Mouse (Mus musculus) MEL (cell line): ENCODE data around the gene Gm45716. TPM values are rescaled to one million over a fixed set of nuclear protein-coding genes. Genes with fewer than 3 reads are reported as not detected.

Source experiments
- DNase-seq: peaks from one replicate; pipeline ENCODE4 v3.0.0; 2011; ENCODE audit warnings: low read depth, low spot score
- H3K27ac ChIP-seq: 2 replicates; pipeline ENCODE4 v1.5.1; 2012; ENCODE audit warnings: low read depth, mild to moderate bottlenecking, control low read depth, low read length, moderate library complexity; ENCODE audit not compliant: control insufficient read depth
- H3K27me3 ChIP-seq, 2 experiments: fragments of 150-350 bp in 1 of 2; sonication (generic) in 1 of 2; 2 replicates each; pipeline ENCODE4 v1.6.1; 2012; ENCODE audit warnings: low read length in 2 of 2, mild to moderate bottlenecking in 2 of 2, improper control_type of control experiment in 1 of 2, moderate library complexity in 1 of 2; ENCODE audit not compliant: insufficient read depth in 2 of 2, control insufficient read depth in 1 of 2
- H3K36me3 ChIP-seq, 2 experiments: 2 replicates each; pipeline ENCODE4 v1.6.1; 2012 to 2014; ENCODE audit warnings: low read length in 2 of 2, improper control_type of control experiment in 1 of 2, inconsistent platforms in 1 of 2, mild to moderate bottlenecking in 1 of 2; ENCODE audit not compliant: insufficient read depth in 2 of 2, control insufficient read depth in 1 of 2
- H3K4me1 ChIP-seq, 2 experiments: fragments of 150-350 bp in 1 of 2; sonication (generic) in 1 of 2; 2 replicates each; pipeline ENCODE4 v1.6.1; 2012; ENCODE audit warnings: low read length in 2 of 2, improper control_type of control experiment in 1 of 2, mild to moderate bottlenecking in 1 of 2; ENCODE audit not compliant: insufficient read depth in 2 of 2, control insufficient read depth in 1 of 2
- H3K4me3 ChIP-seq, 2 experiments: fragments of 150-350 bp in 1 of 2; sonication (generic) in 1 of 2; 2 replicates each; pipeline ENCODE4 v1.5.1; 2012; ENCODE audit warnings: low read depth in 2 of 2, low read length in 2 of 2, mild to moderate bottlenecking in 2 of 2, moderate library complexity in 2 of 2, control low read depth in 1 of 2, improper control_type of control experiment in 1 of 2; ENCODE audit not compliant: control insufficient read depth in 1 of 2, insufficient read depth in 1 of 2
- H3K79me2 ChIP-seq: 2 replicates; pipeline ENCODE4 v1.6.1; 2012; ENCODE audit warnings: mild to moderate bottlenecking, low read length, moderate library complexity; ENCODE audit not compliant: control insufficient read depth, poor library complexity, insufficient read depth
- H3K9ac ChIP-seq: 2 replicates; pipeline ENCODE4 v1.6.1; 2012; ENCODE audit warnings: low read depth, mild to moderate bottlenecking, control low read depth, low read length, moderate library complexity; ENCODE audit not compliant: control insufficient read depth, poor library complexity, severe bottlenecking
- H3K9me3 ChIP-seq: fragments of 150-350 bp; sonication (generic); replicated peaks from 2 replicates; pipeline ENCODE4 v1.6.1; 2012; ENCODE audit warnings: mild to moderate bottlenecking, low read length, improper control_type of control experiment, moderate library complexity; ENCODE audit not compliant: insufficient read depth
- BHLHE40 ChIP-seq: IDR thresholded peaks from 2 replicates; pipeline ENCODE4 v1.6.1; 2012; ENCODE audit warnings: low read depth, mild to moderate bottlenecking, inconsistent platforms, low read length, improper control_type of control experiment, borderline replicate concordance
- CHD1 ChIP-seq: IDR thresholded peaks from 2 replicates; pipeline ENCODE4 v1.6.1; 2012; ENCODE audit warnings: low read depth, mild to moderate bottlenecking, inconsistent platforms, low read length, improper control_type of control experiment
- CHD2 ChIP-seq: IDR thresholded peaks from 2 replicates; pipeline ENCODE4 v1.6.1; 2011; ENCODE audit warnings: low read length, improper control_type of control experiment
- CTCF ChIP-seq, 3 experiments: IDR thresholded peaks in 2 of 3; conservative IDR thresholded peaks in 1 of 3; 2 replicates each; pipeline ENCODE4 v1.5.1; 2011 to 2012; ENCODE audit warnings: low read length in 3 of 3, low read depth in 2 of 3, mild to moderate bottlenecking in 2 of 3, improper control_type of control experiment in 1 of 3, inconsistent platforms in 1 of 3, mixed read lengths in 1 of 3, moderate library complexity in 1 of 3; ENCODE audit not compliant: control insufficient read depth in 1 of 3, insufficient read depth in 1 of 3, poor library complexity in 1 of 3, severe bottlenecking in 1 of 3
- EP300 ChIP-seq, 2 experiments: IDR thresholded peaks; 2 replicates each; pipeline ENCODE4 v1.6.1; 2011; ENCODE audit warnings: improper control_type of control experiment in 2 of 2, low read length in 2 of 2, low read depth in 1 of 2, mild to moderate bottlenecking in 1 of 2
- ETS1 ChIP-seq: IDR thresholded peaks from 2 replicates; pipeline ENCODE4 v1.6.1; 2012; ENCODE audit warnings: low read depth, mild to moderate bottlenecking, inconsistent platforms, low read length, improper control_type of control experiment, moderate library complexity
- GATA1 ChIP-seq: IDR thresholded peaks from 2 replicates; pipeline ENCODE4 v1.6.1; 2011; ENCODE audit warnings: low read depth, low read length, improper control_type of control experiment
- HCFC1 ChIP-seq: IDR thresholded peaks from 2 replicates; pipeline ENCODE4 v1.6.1; 2012; ENCODE audit warnings: low read depth, mild to moderate bottlenecking, inconsistent platforms, low read length, improper control_type of control experiment, moderate library complexity
- MAFK ChIP-seq: IDR thresholded peaks from 2 replicates; pipeline ENCODE4 v1.6.1; 2011; ENCODE audit warnings: low read depth, mild to moderate bottlenecking, low read length, improper control_type of control experiment, borderline replicate concordance
- MAX ChIP-seq: IDR thresholded peaks from 2 replicates; pipeline ENCODE4 v1.6.1; 2011; ENCODE audit warnings: low read length, improper control_type of control experiment
- MAZ ChIP-seq: IDR thresholded peaks from 2 replicates; pipeline ENCODE4 v1.6.1; 2012; ENCODE audit warnings: low read depth, mild to moderate bottlenecking, inconsistent platforms, low read length, improper control_type of control experiment
- MXI1 ChIP-seq: IDR thresholded peaks from 2 replicates; pipeline ENCODE4 v1.6.1; 2011; ENCODE audit warnings: mild to moderate bottlenecking, low read depth, low read length, improper control_type of control experiment
- MYB ChIP-seq: IDR thresholded peaks from 2 replicates; pipeline ENCODE4 v1.6.1; 2011; ENCODE audit warnings: mild to moderate bottlenecking, low read depth, low read length, improper control_type of control experiment
- NRF1 ChIP-seq: IDR thresholded peaks from 2 replicates; pipeline ENCODE4 v1.6.1; 2014; ENCODE audit warnings: low read depth, mild to moderate bottlenecking, inconsistent platforms, low read length, improper control_type of control experiment, moderate library complexity; ENCODE audit not compliant: poor library complexity, insufficient read depth, severe bottlenecking
- POLR2A ChIP-seq, 2 experiments: IDR thresholded peaks; 2 replicates each; pipeline ENCODE4 v1.6.1; 2011 to 2012; ENCODE audit warnings: low read length in 2 of 2, mild to moderate bottlenecking in 2 of 2, control low read depth in 1 of 2, improper control_type of control experiment in 1 of 2, low read depth in 1 of 2, moderate library complexity in 1 of 2; ENCODE audit not compliant: control insufficient read depth in 1 of 2, insufficient read depth in 1 of 2, poor library complexity in 1 of 2
- POLR2AphosphoS2 ChIP-seq: IDR thresholded peaks from 2 replicates; pipeline ENCODE4 v1.6.1; 2011; ENCODE audit warnings: low read length, improper control_type of control experiment
- RAD21 ChIP-seq: IDR thresholded peaks from 2 replicates; pipeline ENCODE4 v1.6.1; 2011; ENCODE audit warnings: mild to moderate bottlenecking, low read depth, low read length, improper control_type of control experiment
- RCOR1 ChIP-seq: IDR thresholded peaks from 2 replicates; pipeline ENCODE4 v1.6.1; 2012; ENCODE audit warnings: low read depth, mild to moderate bottlenecking, inconsistent platforms, low read length, improper control_type of control experiment
- SIN3A ChIP-seq: IDR thresholded peaks from 2 replicates; pipeline ENCODE4 v1.6.1; 2012; ENCODE audit warnings: low read length, improper control_type of control experiment, inconsistent platforms
- SMC3 ChIP-seq: IDR thresholded peaks from 2 replicates; pipeline ENCODE4 v1.6.1; 2011; ENCODE audit warnings: low read depth, low read length, improper control_type of control experiment
- TAL1 ChIP-seq: IDR thresholded peaks from 2 replicates; pipeline ENCODE4 v1.6.1; 2012; ENCODE audit warnings: mild to moderate bottlenecking, inconsistent platforms, low read length, moderate library complexity, mixed read lengths
- TBP ChIP-seq: IDR thresholded peaks from 2 replicates; pipeline ENCODE4 v1.8.0; 2011; ENCODE audit warnings: low read depth, low read length, improper control_type of control experiment
- TCF12 ChIP-seq: IDR thresholded peaks from 2 replicates; pipeline ENCODE4 v1.6.1; 2014; ENCODE audit warnings: low read depth, mild to moderate bottlenecking, inconsistent platforms, low read length, improper control_type of control experiment, moderate library complexity
- UBTF ChIP-seq: IDR thresholded peaks from 2 replicates; pipeline ENCODE4 v1.6.1; 2012; ENCODE audit warnings: low read depth, mild to moderate bottlenecking, inconsistent platforms, low read length, improper control_type of control experiment, moderate library complexity, borderline replicate concordance; ENCODE audit not compliant: insufficient read depth
- USF1 ChIP-seq: IDR thresholded peaks from 2 replicates; pipeline ENCODE4 v1.6.1; 2014; ENCODE audit warnings: low read depth, mild to moderate bottlenecking, inconsistent platforms, low read length, improper control_type of control experiment, moderate library complexity
- USF2 ChIP-seq, 2 experiments: IDR thresholded peaks; 2 replicates each; pipeline ENCODE4 v1.6.1; 2011 to 2012; ENCODE audit warnings: improper control_type of control experiment in 2 of 2, low read length in 2 of 2, borderline replicate concordance in 1 of 2, inconsistent platforms in 1 of 2, low read depth in 1 of 2, mild to moderate bottlenecking in 1 of 2; ENCODE audit not compliant: insufficient read depth in 1 of 2
- ZC3H11A ChIP-seq: IDR thresholded peaks from 2 replicates; pipeline ENCODE4 v1.6.1; 2012; ENCODE audit warnings: low read depth, mild to moderate bottlenecking, inconsistent platforms, low read length, improper control_type of control experiment
- ZKSCAN1 ChIP-seq: IDR thresholded peaks from 2 replicates; pipeline ENCODE4 v1.6.1; 2012; ENCODE audit warnings: low read depth, mild to moderate bottlenecking, inconsistent platforms, low read length, improper control_type of control experiment, moderate library complexity
- ZMIZ1 ChIP-seq: IDR thresholded peaks from 2 replicates; pipeline ENCODE4 v1.6.1; 2012; ENCODE audit warnings: low read depth, mild to moderate bottlenecking, inconsistent platforms, low read length, improper control_type of control experiment, moderate library complexity
- ZNF384 ChIP-seq: IDR thresholded peaks from 2 replicates; pipeline ENCODE4 v1.6.1; 2012; ENCODE audit warnings: low read depth, mild to moderate bottlenecking, inconsistent platforms, low read length, improper control_type of control experiment
- polyA plus RNA-seq, 2 experiments: library from polyadenylated mRNA; stranded (reverse) in 1 of 2; unstranded in 1 of 2; fragments of >175 nt in 1 of 2; fragments of >200 nt in 1 of 2; gene quantifications; 2 replicates each; pipeline versions ENCODE4 v1.2.1 to v1.2.4; 2012; ENCODE audit warnings: low replicate concordance in 2 of 2, low read depth in 1 of 2; ENCODE audit not compliant: insufficient read length in 2 of 2, insufficient read depth in 1 of 2, missing spikeins in 1 of 2
- total RNA-seq: library from RNA; depleted of rRNA; stranded (reverse); fragments of 300-350 nt; gene quantifications from 2 replicates; pipeline ENCODE4 v1.2.3, GENCODE M21; 2012

Gm45716 gene
- total and polyA plus RNA-seq, 3 experiments = 2.9 to 4.1 TPM; not detected in 1

- H3K27me3 ChIP-seq = no peaks in the 10 kb centered on the region
- H3K9ac ChIP-seq = no peak overlapping the region
- H3K27ac ChIP-seq = no peak overlapping the region
- no peak overlapping the region for H3K4me3 ChIP-seq
- H3K36me3 ChIP-seq = peaks cover 0 to 30% of the 10 kb centered on the region in 2 experiments; a peak in 2 of 4 replicates
- H3K4me1 ChIP-seq = peaks cover 7 to 35% of the 10 kb centered on the region in 2 experiments; a peak in 3 of 4 replicates
- H3K79me2 ChIP-seq = no peaks in the 10 kb centered on the region
- TF ChIP-seq ZMIZ1 (no peak), RCOR1 (no peak), MAZ (no peak), ZNF384 (peak; percentile 52; the same call in 1 of the 2 replicates)
- no peak for DNase-seq
- H3K9me3 ChIP-seq = no peaks in the 10 kb centered on the region
Measured at GRCm38 (mm10) chr11:90220750-90221149, 33.3 kb downstream of the Gm45716 start.

GRCm38 (mm10) chr11:90224914-90225470 lies 37.5 kb downstream of the Gm45716 start:
- H3K36me3 ChIP-seq = peaks cover 0 to 33% of the 10 kb centered on the region in 2 experiments; a peak in 2 of 4 replicates
- peak overlapping the region in 1 of 2 experiments; percentile 23; a peak in 2 of 4 replicates for H3K4me3 ChIP-seq
- H3K4me1 ChIP-seq = peaks cover 7 to 44% of the 10 kb centered on the region in 2 experiments; a peak in 3 of 4 replicates
- peak; percentile 96 for DNase-seq
- no peaks in the 10 kb centered on the region for H3K27me3 ChIP-seq
- no peaks in the 10 kb centered on the region for H3K79me2 ChIP-seq
- peak overlapping the region; percentile 1; the same call in 1 of the 2 replicates for H3K9ac ChIP-seq
- H3K9me3 ChIP-seq = no peaks in the 10 kb centered on the region
- H3K27ac ChIP-seq = peak overlapping the region; percentile 82
- TF ChIP-seq MAFK = peak; percentile 48; the same call in 1 of the 2 replicates
- TF ChIP-seq TAL1 = peak; percentile 86
- no peak; the same call in 1 of the 2 replicates for TF ChIP-seq ZMIZ1
- peak; percentile 81 for TF ChIP-seq TCF12
- peak; percentile 91 for TF ChIP-seq GATA1
- TF ChIP-seq ETS1 = peak; percentile 86
- TF ChIP-seq CHD1 = no peak
- TF ChIP-seq ZKSCAN1 = no peak
- TF ChIP-seq USF1 = no peak
- no peak for TF ChIP-seq USF2 (IDR thresholded peaks at IDR 0.05; ENCODE audit: borderline replicate concordance in 1 of 2, insufficient read depth in 1 of 2, low read depth in 1 of 2, low read length in 2 of 2)
- TF ChIP-seq HCFC1 = peak; percentile 44
- TF ChIP-seq BHLHE40 = peak; percentile 80; the same call in 1 of the 2 replicates
- no peak; the same call in 1 of the 2 replicates for TF ChIP-seq MYB
- peak; percentile 44 for TF ChIP-seq CHD2
- peak; percentile 58 for TF ChIP-seq MAX
- TF ChIP-seq ZC3H11A = no peak
- TF ChIP-seq SMC3 = no peak; the same call in 1 of the 2 replicates
- no peak for TF ChIP-seq RAD21
- TF ChIP-seq POLR2AphosphoS2 = no peak
- TF ChIP-seq TBP = no peak; the same call in 1 of the 2 replicates
- TF ChIP-seq POLR2A (IDR thresholded peaks at IDR 0.05; ENCODE audit: control insufficient read depth in 1 of 2, insufficient read depth in 1 of 2, low read depth in 1 of 2, low read length in 2 of 2, poor library complexity in 1 of 2) = no peak
- TF ChIP-seq RCOR1 = peak; percentile 88
- 0 out of 2 replicates have a peak, but pooled peaks have one; percentile 16 for TF ChIP-seq MXI1
- peak; percentile 88 to 95 for TF ChIP-seq EP300 (IDR thresholded peaks at IDR 0.05; ENCODE audit: low read depth in 1 of 2, low read length in 2 of 2)
- TF ChIP-seq UBTF = no peak
- TF ChIP-seq NRF1 = no peak
- TF ChIP-seq SIN3A = peak; percentile 85
- no peak for TF ChIP-seq CTCF (IDR thresholded peaks at IDR 0.05 in 2 of 3, conservative IDR thresholded peaks at IDR 0.05 in 1 of 3; ENCODE audit: control insufficient read depth in 1 of 3, insufficient read depth in 1 of 3, low read depth in 2 of 3, low read length in 3 of 3, poor library complexity in 1 of 3, severe bottlenecking in 1 of 3)
